Mouse (Mus musculus) brain, adult 2 months (tissue): ENCODE results near the gene Spata21.

Experiments
- DNase-seq: peaks from one replicate; pipeline ENCODE4 v3.0.0; 2011; ENCODE audit warnings: low read depth, low spot score

Gene Spata21

GRCm38 (mm10) chr4:141088033-141088432 lies at the start of gene Spata21:
Spata21 (plus strand) TSS chr4:141088333.
- no peak for DNase-seq

GRCm38 (mm10) chr4:141041117-141041516 lies 47.0 kb upstream of the Spata21 start:
- no peak for DNase-seq

GRCm38 (mm10) chr4:141044816-141045215 lies 43.3 kb upstream of the Spata21 start:
- peak; percentile 48 for DNase-seq

- DNase-seq, result peak; percentile 61
Observed at GRCm38 (mm10) chr4:141048810-141049475, 39.2 kb upstream of the Spata21 start.

GRCm38 (mm10) chr4:141049476-141049835 lies 38.7 kb upstream of the Spata21 start:
- peak; percentile 79 for DNase-seq

GRCm38 (mm10) chr4:141052442-141052841 lies 35.7 kb upstream of the Spata21 start:
- DNase-seq, result peak; percentile 39

GRCm38 (mm10) chr4:141053138-141053537 lies 35.0 kb upstream of the Spata21 start:
- no peak for DNase-seq

- peak; percentile 92 for DNase-seq
Observed at GRCm38 (mm10) chr4:141053568-141054161, 34.5 kb upstream of the Spata21 start.

GRCm38 (mm10) chr4:141056970-141057369 lies 31.2 kb upstream of the Spata21 start:
- DNase-seq, result no peak

- DNase-seq, result no peak
Observed at GRCm38 (mm10) chr4:141058835-141059234, 29.3 kb upstream of the Spata21 start.

GRCm38 (mm10) chr4:141059616-141060425 lies 28.3 kb upstream of the Spata21 start:
- DNase-seq, result peak; percentile 27

GRCm38 (mm10) chr4:141060426-141061301 lies 27.5 kb upstream of the Spata21 start, which contains the start of gene Crocc:
Crocc (minus strand) TSS chr4:141060550.
- DNase-seq, result peak; percentile 100

- DNase-seq, result no peak
Observed at GRCm38 (mm10) chr4:141064104-141064659, 24.0 kb upstream of the Spata21 start.

GRCm38 (mm10) chr4:141065123-141065522 lies 23.0 kb upstream of the Spata21 start:
- peak; percentile 97 for DNase-seq

GRCm38 (mm10) chr4:141066709-141067515 lies 21.2 kb upstream of the Spata21 start:
- peak; percentile 81 for DNase-seq

GRCm38 (mm10) chr4:141067516-141068046 lies 20.6 kb upstream of the Spata21 start:
- DNase-seq, result no peak

GRCm38 (mm10) chr4:141068655-141069054 lies 19.5 kb upstream of the Spata21 start:
- no peak for DNase-seq

- peak; percentile 74 for DNase-seq
Observed at GRCm38 (mm10) chr4:141069731-141070130, 18.4 kb upstream of the Spata21 start.

- DNase-seq, result no peak
Observed at GRCm38 (mm10) chr4:141072502-141072901, 15.6 kb upstream of the Spata21 start.

- peak; percentile 91 for DNase-seq
Observed at GRCm38 (mm10) chr4:141073661-141074060, 14.5 kb upstream of the Spata21 start.
